Mouse (Mus musculus) brain, embryonic 14.5 days (tissue): ENCODE measurements at regions not wholly inside any gene's neighbourhood (a gene's known extent, or its start where the extent isn't known, plus 50 kb on each side); places are given as distances from the start of the nearest gene placed in this dataset.

Source experiments
- CTCF ChIP-seq: fragments of 200-500 bp; IDR thresholded peaks from 2 replicates; pipeline ENCODE4 v1.5.1; 2012; ENCODE audit warnings: inconsistent platforms, mild to moderate bottlenecking, moderate library complexity, borderline replicate concordance; ENCODE audit not compliant: insufficient read depth, insufficient read length; ENCODE audit errors: extremely low read depth
- POLR2A ChIP-seq: fragments of 200-500 bp; IDR thresholded peaks from 2 replicates; pipeline ENCODE4 v1.6.1; 2012; ENCODE audit warnings: mild to moderate bottlenecking, inconsistent platforms, borderline replicate concordance; ENCODE audit not compliant: poor library complexity, insufficient read depth, insufficient read length, severe bottlenecking; ENCODE audit errors: extremely low read depth

DNA sequence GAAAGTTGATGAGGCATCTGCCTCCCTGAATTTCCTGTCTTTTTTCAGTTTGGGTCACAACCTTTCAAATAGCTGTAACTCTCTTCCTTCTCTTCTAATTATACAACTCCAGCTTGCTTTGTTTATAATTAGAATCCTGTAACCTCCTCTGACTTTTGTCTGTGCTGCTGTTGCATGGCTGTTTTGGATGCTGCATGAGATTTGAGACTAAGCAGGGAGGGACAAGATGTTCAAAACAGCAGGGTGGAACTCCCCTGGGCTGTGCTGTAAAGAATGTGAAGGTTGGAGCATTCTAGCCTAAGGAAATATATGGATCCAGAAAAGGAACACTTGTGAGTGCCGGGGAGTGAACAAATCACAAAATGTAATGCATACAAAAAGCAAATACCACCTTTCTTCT lies 159.0 kb upstream of the Sptlc3 start:
- TF ChIP-seq CTCF (no peak), POLR2A (no peak)
